Mouse (Mus musculus) right cerebral cortex, postnatal 25 days (tissue): ENCODE data around the gene Sdhd.
"Not testable (repeated sequence)": the region's sequence is repeated elsewhere in the genome, so short reads cannot be mapped to it uniquely, and the experiment has no call there.

Experiments used
- DNase-seq: peaks from one replicate; pipeline ENCODE4 v3.0.0; 2022

Sdhd gene

GRCm38 (mm10) chr9:50603189-50603997 is at the start of gene Sdhd, which contains the start of gene Timm8b:
Gene Sdhd, minus strand, starts transcription at chr9:50603812.
Gene Timm8b, plus strand, starts transcription at chr9:50603910.
- DNase-seq, result peak; percentile 95

GRCm38 (mm10) chr9:50650503-50650902 is 46.9 kb upstream of the Sdhd start:
- DNase-seq, result no peak

GRCm38 (mm10) chr9:50646826-50647370 is 43.3 kb upstream of the Sdhd start:
- DNase-seq, result no peak

GRCm38 (mm10) chr9:50634270-50634669 is 30.7 kb upstream of the Sdhd start:
- DNase-seq, result no peak

- DNase-seq, result no peak
These were observed 29.4 kb upstream of the Sdhd start for GRCm38 (mm10) chr9:50633059-50633458.

- DNase-seq, result no peak
These were observed 28.5 kb upstream of the Sdhd start for GRCm38 (mm10) chr9:50632016-50632688.

- DNase-seq, result not testable (repeated sequence)
These were observed 27.3 kb upstream of the Sdhd start for GRCm38 (mm10) chr9:50630903-50631302.

- DNase-seq, result no peak
These were observed 14.2 kb upstream of the Sdhd start for GRCm38 (mm10) chr9:50617794-50618330.

GRCm38 (mm10) chr9:50616766-50617603 is 13.4 kb upstream of the Sdhd start, which contains the start of the genes Pih1d2 and Nkapd1:
Gene Pih1d2, plus strand, starts transcription at chr9:50617321.
Gene Nkapd1, minus strand, starts transcription at chr9:50617464.
- DNase-seq, result peak; percentile 84

- no peak for DNase-seq
These were observed 12.5 kb upstream of the Sdhd start for GRCm38 (mm10) chr9:50616161-50616560.

- DNase-seq, result no peak
These were observed 8.5 kb upstream of the Sdhd start for GRCm38 (mm10) chr9:50612115-50612514.

GRCm38 (mm10) chr9:50604338-50604737 is 726 bp upstream of the Sdhd start:
- no peak for DNase-seq

- DNase-seq, result no peak
These were observed 349 bp upstream of the Sdhd start for GRCm38 (mm10) chr9:50603998-50604324.

GRCm38 (mm10) chr9:50602055-50602845 is 1.4 kb downstream of the Sdhd start:
- DNase-seq, result no peak

GRCm38 (mm10) chr9:50601536-50601935 is 2.1 kb downstream of the Sdhd start:
- no peak for DNase-seq

GRCm38 (mm10) chr9:50596973-50597372 is 6.6 kb downstream of the Sdhd start:
- DNase-seq, result no peak

GRCm38 (mm10) chr9:50594794-50595417 is 8.7 kb downstream of the Sdhd start:
- no peak for DNase-seq

GRCm38 (mm10) chr9:50593544-50593943 is 10.1 kb downstream of the Sdhd start:
- no peak for DNase-seq

GRCm38 (mm10) chr9:50592955-50593354 is 10.7 kb downstream of the Sdhd start:
- DNase-seq, result no peak

- DNase-seq, result no peak
These were observed 12.6 kb downstream of the Sdhd start for GRCm38 (mm10) chr9:50590856-50591518.

GRCm38 (mm10) chr9:50586955-50587354 is 16.7 kb downstream of the Sdhd start:
- no peak for DNase-seq
